Mouse (Mus musculus): Measurements from ENCODE around the gene Csnka2ip. TPM values are rescaled to one million over a fixed set of nuclear protein-coding genes. Genes with fewer than 3 reads are reported as not detected.

The Csnka2ip gene
- total RNA-seq, 2 experiments from 2014 or later: not detected

Other genes with a start within 250 kb of the Csnka2ip start
- 10 to 100 TPM; 51.4 to 51.7 TPM for gene 4930453N24Rik, start 168.8 kb upstream of the Csnka2ip start, total RNA-seq (2021)
- 10 to 100 TPM; 10.7 to 10.8 TPM for gene Zfp654, start 249.2 kb upstream of the Csnka2ip start, total RNA-seq (2021)
- gene Cggbp1, start 249.6 kb upstream of the Csnka2ip start, total RNA-seq (2021): 10 to 100 TPM; 21.7 to 23.9 TPM